Mouse (Mus musculus) heart, postnatal 0 days (tissue): ENCODE results near the gene Ap4s1. TPM values are rescaled to one million over a fixed set of nuclear protein-coding genes. Genes with fewer than 3 reads are reported as not detected.

Experiments
- ATAC-seq: fragments of 200-750 bp; cut with Nextera tagmentation; 2 replicates; pipeline ENCODE4 v1.8.0; 2017; ENCODE audit warnings: low read depth, moderate number of reproducible peaks, moderate library complexity; ENCODE audit not compliant: insufficient read depth
- DNase-seq: peaks from one replicate; pipeline ENCODE4 v3.0.0-alpha.2; 2016; ENCODE audit warnings: low spot score
- H3K27ac ChIP-seq: fragments of 300-500 bp; sonication (generic); 2 replicates; pipeline ENCODE4 v1.5.1; 2014; ENCODE audit warnings: low read depth, mild to moderate bottlenecking
- H3K27me3 ChIP-seq: fragments of 300-500 bp; sonication (generic); 2 replicates; pipeline ENCODE4 v1.6.1; 2014; ENCODE audit warnings: low read length, mixed read lengths; ENCODE audit not compliant: control insufficient read depth, insufficient read depth
- H3K36me3 ChIP-seq: fragments of 300-500 bp; sonication (generic); replicated peaks from 2 replicates; pipeline ENCODE4 v1.6.1; 2014; ENCODE audit warnings: low read length, mixed read lengths; ENCODE audit not compliant: control insufficient read depth, insufficient read depth
- H3K4me1 ChIP-seq: fragments of 300-500 bp; sonication (generic); 2 replicates; pipeline ENCODE4 v1.6.1; 2014; ENCODE audit warnings: antibody characterized with exemption; ENCODE audit not compliant: control insufficient read depth, insufficient read depth
- H3K4me2 ChIP-seq: fragments of 300-500 bp; sonication (generic); 2 replicates; pipeline ENCODE4 v1.6.1; 2014; ENCODE audit warnings: low read depth, mild to moderate bottlenecking, low read length, moderate library complexity
- H3K4me3 ChIP-seq: fragments of 300-500 bp; sonication (generic); 2 replicates; pipeline ENCODE4 v1.5.1; 2014; ENCODE audit warnings: low read depth, low read length
- H3K9ac ChIP-seq: fragments of 300-500 bp; sonication (generic); replicated peaks from 2 replicates; pipeline ENCODE4 v1.6.1; 2014; ENCODE audit warnings: low read depth, low read length, mixed read lengths
- H3K9me3 ChIP-seq: fragments of 300-500 bp; sonication (generic); replicated peaks from 2 replicates; pipeline ENCODE4 v1.6.1; 2016; ENCODE audit warnings: low read length; ENCODE audit not compliant: control insufficient read depth
- CTCF ChIP-seq: IDR thresholded peaks from 2 replicates; pipeline ENCODE4 v1.5.1; 2016; ENCODE audit warnings: antibody characterized with exemption, control low read depth, low read depth
- EP300 ChIP-seq: IDR thresholded peaks from 2 replicates; pipeline ENCODE4 v1.6.1; 2016; ENCODE audit warnings: antibody characterized with exemption, low read depth
- WGBS: fragments of 180-500 bp; shearing (Covaris S2); extraction: QIAGEN DNeasy Blood & Tissue Kit; methylation state at CpG from one replicate; pipeline ENCODE4 v1.1.7; 2014; 5-methylcytosine and 5-hydroxymethylcytosine counted together
- polyA plus RNA-seq: library from polyadenylated mRNA; unstranded; fragments of >200 nt; fragmentation: Nextera tagmentation; extraction: Ambion mirVana; gene quantifications from 2 replicates; pipeline ENCODE4 v1.2.1, GENCODE M21; 2015
- total RNA-seq: library from RNA; depleted of rRNA; stranded (reverse); fragments of >200 nt; gene quantifications from 2 replicates; pipeline ENCODE4 v1.2.3, GENCODE M21; 2014; ENCODE audit warnings: low replicate concordance

The Ap4s1 gene
- total and polyA plus RNA-seq, 2 experiments from 2014 or later, result 25.0 to 47.1 TPM

DNA sequence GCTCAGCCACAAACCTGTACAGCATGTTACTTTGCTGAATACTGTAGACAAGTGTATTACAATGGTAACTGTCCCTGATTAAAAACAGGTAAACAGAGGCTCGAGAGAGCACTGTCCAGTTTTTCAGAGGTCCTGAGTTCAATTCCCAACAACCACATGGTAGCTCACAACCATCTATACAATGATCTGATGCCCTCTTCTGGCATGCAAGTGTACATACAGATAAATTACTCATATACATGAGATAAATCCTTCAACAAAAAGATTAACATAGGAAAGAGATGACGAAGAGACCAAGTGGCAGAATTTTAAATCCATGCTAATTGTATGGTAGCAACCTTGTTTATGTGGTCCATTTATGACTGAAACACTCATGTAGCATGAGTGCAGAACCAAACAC lies 56.5 kb downstream of the Ap4s1 start:
- peaks cover 77% of the 10 kb centered on the region for H3K36me3 ChIP-seq
- no peak overlapping the region for H3K4me3 ChIP-seq
- no peaks in the 10 kb centered on the region for H3K27me3 ChIP-seq
- WGBS, result 81% methylated on average over 2 of the region's 2 CpGs
- H3K4me1 ChIP-seq, result no peaks in the 10 kb centered on the region
- DNase-seq (no peak), ATAC-seq (no peak)
- no peak overlapping the region for H3K9ac ChIP-seq
- TF ChIP-seq CTCF (no peak), EP300 (no peak)
- no peaks in the 10 kb centered on the region for H3K9me3 ChIP-seq
- no peak overlapping the region for H3K4me2 ChIP-seq
- no peak overlapping the region for H3K27ac ChIP-seq

- no peak overlapping the region for H3K27ac ChIP-seq
- 93% methylated on average over 12 of the region's 12 CpGs for WGBS
- DNase-seq (no peak), ATAC-seq (no peak)
- TF ChIP-seq CTCF (no peak), EP300 (no peak)
- no peaks in the 10 kb centered on the region for H3K27me3 ChIP-seq
- no peak overlapping the region for H3K9ac ChIP-seq
- peaks cover 88% of the 10 kb centered on the region for H3K36me3 ChIP-seq
- H3K4me2 ChIP-seq, result no peak overlapping the region
- no peaks in the 10 kb centered on the region for H3K9me3 ChIP-seq
- no peaks in the 10 kb centered on the region for H3K4me1 ChIP-seq
- H3K4me3 ChIP-seq, result no peak overlapping the region
Measured at GRCm38 (mm10) chr12:51755938-51756598, 65.2 kb downstream of the Ap4s1 start.

- TF ChIP-seq CTCF (no peak), EP300 (no peak)
- Histone ChIP-seq H3K27me3 (no peaks in the 10 kb centered on the region), H3K4me3 (no peak overlapping the region), H3K4me2 (no peak overlapping the region), H3K9me3 (no peaks in the 10 kb centered on the region), H3K27ac (no peak overlapping the region), H3K36me3 (peaks cover 87% of the 10 kb centered on the region), H3K4me1 (no peaks in the 10 kb centered on the region), H3K9ac (no peak overlapping the region)
- DNase-seq (no peak), ATAC-seq (no peak)
Measured at GRCm38 (mm10) chr12:51756599-51756961, 65.7 kb downstream of the Ap4s1 start.

DNA sequence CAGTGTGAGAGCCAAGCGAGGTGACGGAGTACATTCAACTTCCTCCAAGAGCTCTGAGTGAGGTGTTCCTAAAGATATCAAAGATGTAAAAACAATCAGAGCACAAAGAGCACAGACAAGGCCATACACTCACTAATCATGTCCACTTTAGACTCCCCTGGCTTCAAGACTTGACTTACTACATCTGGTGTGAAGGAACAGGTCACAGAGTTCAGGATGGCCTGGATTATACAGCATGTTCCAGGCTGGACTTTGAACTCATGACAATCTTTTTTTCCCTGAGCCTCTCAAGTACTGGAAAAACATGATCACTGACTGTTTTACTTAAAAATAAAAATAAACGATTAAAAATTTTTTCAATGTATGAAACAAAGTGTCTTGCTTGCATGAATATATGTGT lies 68.5 kb downstream of the Ap4s1 start:
- 88% methylated on average over 3 of the region's 3 CpGs for WGBS
- H3K9ac ChIP-seq, result no peak overlapping the region

GRCm38 (mm10) chr12:51767454-51767853 lies 76.6 kb downstream of the Ap4s1 start:
- Histone ChIP-seq H3K4me2 (no peak overlapping the region), H3K36me3 (peaks cover 67% of the 10 kb centered on the region), H3K27ac (no peak overlapping the region), H3K9ac (no peak overlapping the region), H3K27me3 (no peaks in the 10 kb centered on the region), H3K9me3 (no peaks in the 10 kb centered on the region), H3K4me1 (no peaks in the 10 kb centered on the region), H3K4me3 (no peak overlapping the region)
- DNase-seq, result no peak
- no peak for ATAC-seq
- TF ChIP-seq EP300, result no peak
- TF ChIP-seq CTCF, result no peak
- 82% methylated on average over 4 of the region's 4 CpGs for WGBS

More for the DNA sequence above, 68.5 kb downstream of the Ap4s1 start:
- ATAC-seq (no peak), DNase-seq (no peak)
- Histone ChIP-seq H3K4me1 (no peaks in the 10 kb centered on the region), H3K27me3 (no peaks in the 10 kb centered on the region), H3K27ac (no peak overlapping the region), H3K4me2 (no peak overlapping the region), H3K4me3 (no peak overlapping the region), H3K36me3 (peaks cover 84% of the 10 kb centered on the region), H3K9me3 (no peaks in the 10 kb centered on the region)
- TF ChIP-seq EP300, result no peak
- no peak for TF ChIP-seq CTCF

- no peak for DNase-seq
- no peak for TF ChIP-seq EP300
- no peak for TF ChIP-seq CTCF
- H3K4me3 ChIP-seq, result no peak overlapping the region
- H3K9ac ChIP-seq, result no peak overlapping the region
- no peak overlapping the region for H3K27ac ChIP-seq
- H3K4me1 ChIP-seq, result no peaks in the 10 kb centered on the region
- no peaks in the 10 kb centered on the region for H3K27me3 ChIP-seq
- WGBS, result 89% methylated on average over 15 of the region's 15 CpGs
- ATAC-seq, result no peak
- H3K9me3 ChIP-seq, result no peaks in the 10 kb centered on the region
- H3K36me3 ChIP-seq, result peaks cover 66% of the 10 kb centered on the region
- no peak overlapping the region for H3K4me2 ChIP-seq
Measured at GRCm38 (mm10) chr12:51768702-51769101, 77.9 kb downstream of the Ap4s1 start.
